Mouse (Mus musculus) ES-E14 (cell line): ENCODE results near the gene Sncg. TPM values are rescaled to one million over a fixed set of nuclear protein-coding genes. Genes with fewer than 3 reads are reported as not detected.

ENCODE experiments used
- DNase-seq: peaks from one replicate; pipeline ENCODE4 v3.0.0-alpha.2; 2013; ENCODE audit warnings: low read depth, low spot score
- H3K27ac ChIP-seq: 2 replicates; pipeline ENCODE4 v1.5.1; 2012; ENCODE audit warnings: low read depth, mild to moderate bottlenecking, low read length, moderate library complexity, mixed read lengths; ENCODE audit not compliant: poor library complexity, insufficient read depth, severe bottlenecking
- H3K36me3 ChIP-seq: 2 replicates; pipeline ENCODE4 v1.6.1; 2012; ENCODE audit warnings: mild to moderate bottlenecking, low read length, moderate library complexity, mixed read lengths; ENCODE audit not compliant: control insufficient read depth, poor library complexity, insufficient read depth, severe bottlenecking
- H3K4me1 ChIP-seq, 2 experiments: fragments of 150-350 bp in 1 of 2; sonication (generic) in 1 of 2; 2 replicates each; pipeline ENCODE4 v1.6.1; 2012; ENCODE audit warnings: low read length in 2 of 2, mild to moderate bottlenecking in 1 of 2, mixed read lengths in 1 of 2; ENCODE audit not compliant: control insufficient read depth in 2 of 2, insufficient read depth in 2 of 2, poor library complexity in 1 of 2
- H3K4me3 ChIP-seq, 2 experiments: fragments of 150-350 bp in 1 of 2; sonication (generic) in 1 of 2; 2 replicates each; pipeline ENCODE4 v1.5.1; 2012; ENCODE audit warnings: low read length in 2 of 2, low read depth in 1 of 2, mild to moderate bottlenecking in 1 of 2, mixed read lengths in 1 of 2; ENCODE audit not compliant: insufficient read depth in 1 of 2, poor library complexity in 1 of 2, severe bottlenecking in 1 of 2
- H3K9ac ChIP-seq: 2 replicates; pipeline ENCODE4 v1.6.1; 2012; ENCODE audit warnings: low read depth, mild to moderate bottlenecking, low read length, mixed read lengths; ENCODE audit not compliant: poor library complexity, insufficient read depth, severe bottlenecking
- H3K9me3 ChIP-seq: fragments of 150-350 bp; sonication (generic); 2 replicates; pipeline ENCODE4 v1.6.1; 2012; ENCODE audit warnings: low read depth, mild to moderate bottlenecking, low read length; ENCODE audit not compliant: control insufficient read depth, insufficient read depth
- CHD2 ChIP-seq: IDR thresholded peaks from 2 replicates; pipeline ENCODE4 v1.6.1; 2014; ENCODE audit warnings: mild to moderate bottlenecking, low read depth, low read length, inconsistent platforms
- HCFC1 ChIP-seq: IDR thresholded peaks from 2 replicates; pipeline ENCODE4 v1.6.1; 2012; ENCODE audit warnings: low read length, inconsistent platforms, borderline replicate concordance; ENCODE audit not compliant: insufficient read depth
- MAFK ChIP-seq: IDR thresholded peaks from 2 replicates; pipeline ENCODE4 v1.6.1; 2014; ENCODE audit warnings: mild to moderate bottlenecking, low read depth, low read length, inconsistent platforms; ENCODE audit not compliant: insufficient read depth
- ZC3H11A ChIP-seq: IDR thresholded peaks from 2 replicates; pipeline ENCODE4 v1.6.1; 2012; ENCODE audit warnings: low read depth, mild to moderate bottlenecking, inconsistent platforms, low read length, borderline replicate concordance
- ZNF384 ChIP-seq: IDR thresholded peaks from 2 replicates; pipeline ENCODE4 v1.6.1; 2012; ENCODE audit warnings: low read depth, low read length, inconsistent platforms
- in situ Hi-C, 2 experiments: fragments of 600-800 bp; cut with MboI; formaldehyde crosslinking; loops; one replicate each; pipeline ENCODE4 v1.15.1; 2025; ENCODE audit warnings: low sequenced_read_pairs in 2 of 2, inconsistent platforms in 1 of 2; ENCODE audit not compliant: unreplicated experiment in 2 of 2
- total RNA-seq: library from RNA; depleted of rRNA; stranded (reverse); fragments of 300-350 nt; gene quantifications from 2 replicates; pipeline ENCODE4 v1.2.3, GENCODE M21; 2012

Gene Sncg
- total RNA-seq, 1 experiment = 3.9 TPM

DNA sequence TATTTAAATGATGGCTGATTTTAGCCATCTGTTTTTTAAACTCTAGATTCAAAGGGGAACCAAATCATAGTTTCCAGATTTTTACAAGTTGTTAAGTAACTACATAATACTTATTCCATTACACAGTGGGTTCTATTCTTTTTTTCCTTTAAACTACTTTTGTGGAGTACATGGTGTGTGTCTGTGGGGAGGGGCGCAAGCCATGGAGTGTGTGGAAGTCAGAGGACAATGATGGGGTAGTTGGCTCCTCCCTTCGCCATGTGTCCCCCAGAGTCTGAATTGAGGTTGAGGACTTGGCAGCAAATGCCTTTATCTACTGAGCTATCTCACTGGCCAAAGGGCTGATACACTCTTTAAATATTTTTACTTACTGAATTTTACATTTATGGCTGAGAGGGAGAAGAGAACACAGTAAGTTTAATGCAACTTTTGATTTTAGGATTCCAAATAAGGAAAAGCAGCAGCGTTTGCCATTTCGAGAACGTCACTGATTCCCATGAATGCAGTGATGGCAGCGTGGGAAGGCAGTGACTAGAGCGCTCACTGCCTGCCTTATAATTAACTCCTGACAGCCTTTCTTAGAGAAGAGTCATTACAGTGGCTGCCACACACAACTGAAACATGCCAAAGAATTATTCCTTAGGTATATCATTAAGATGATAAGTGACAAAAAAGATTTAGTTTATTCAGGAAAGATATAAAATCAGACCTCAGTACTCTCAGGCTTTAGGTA is 37.7 kb upstream of the Sncg start:
- no peaks in the 10 kb centered on the region for H3K9me3 ChIP-seq
- H3K36me3 ChIP-seq = peaks cover 7% of the 10 kb centered on the region
- H3K27ac ChIP-seq = no peak overlapping the region
- H3K4me3 ChIP-seq = no peak overlapping the region
- no peak for DNase-seq
- no peaks in the 10 kb centered on the region for H3K4me1 ChIP-seq
- H3K9ac ChIP-seq = no peak overlapping the region
- TF ChIP-seq MAFK = no peak
- no peak for TF ChIP-seq ZC3H11A
- no peak for TF ChIP-seq ZNF384
- TF ChIP-seq CHD2 = no peak
- TF ChIP-seq HCFC1 = no peak
- in situ Hi-C loops = loop anchor here in 1 of 2 experiments (25.0 kb wide), 1 partner anchor 325 kb away; the partner anchor contains the start of gene Anxa8

DNA sequence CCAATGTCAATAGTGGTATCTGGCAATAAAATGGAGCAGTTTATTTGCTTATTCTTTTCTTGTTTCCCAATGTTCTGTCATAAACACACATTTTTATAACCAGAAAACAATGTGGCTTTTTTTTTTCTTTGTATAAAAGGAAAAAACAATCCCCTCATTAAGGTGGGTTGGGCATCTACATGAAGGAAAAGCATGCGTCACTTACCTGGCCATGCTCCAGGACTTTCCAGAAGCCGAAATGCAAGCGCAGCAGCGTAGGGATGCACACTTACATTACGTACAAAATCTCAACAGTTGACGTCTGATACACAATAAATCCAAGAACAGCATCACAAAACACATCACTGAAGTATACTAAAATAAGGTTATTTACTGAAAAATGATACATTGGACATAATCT is 36.1 kb upstream of the Sncg start:
- H3K4me3 ChIP-seq = no peak overlapping the region
- H3K4me1 ChIP-seq = no peaks in the 10 kb centered on the region
- TF ChIP-seq HCFC1 (no peak), CHD2 (no peak), MAFK (no peak), ZNF384 (no peak), ZC3H11A (no peak)
- no peak overlapping the region for H3K9ac ChIP-seq
- no peak overlapping the region for H3K27ac ChIP-seq
- in situ Hi-C loops = loop anchor here in 1 of 2 experiments (25.0 kb wide), 1 partner anchor 323 kb away; the partner anchor contains the start of gene Anxa8
- no peaks in the 10 kb centered on the region for H3K9me3 ChIP-seq
- peaks cover 9% of the 10 kb centered on the region for H3K36me3 ChIP-seq
- DNase-seq = no peak

DNA sequence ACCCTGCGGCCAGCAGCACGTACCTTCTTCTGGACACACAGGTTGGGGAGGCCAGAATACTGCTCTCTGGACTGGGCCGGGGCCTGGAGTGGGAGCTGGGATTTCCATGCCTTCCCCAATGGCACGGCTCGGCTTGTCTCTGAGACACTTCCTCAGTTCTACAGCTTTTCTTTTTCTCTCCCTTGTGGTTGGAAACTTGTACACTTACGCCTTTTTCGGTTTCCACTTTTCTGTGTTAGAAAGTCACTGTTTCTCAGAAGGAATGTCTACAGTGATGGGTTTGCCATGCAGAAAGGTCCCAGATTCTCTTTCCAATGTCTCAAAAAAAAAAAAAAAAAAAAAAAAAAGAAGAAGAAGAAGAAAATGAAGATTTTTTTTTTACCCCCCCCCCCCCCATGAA is 28.8 kb upstream of the Sncg start:
- no peaks in the 10 kb centered on the region for H3K9me3 ChIP-seq
- no peak overlapping the region for H3K27ac ChIP-seq
- TF ChIP-seq MAFK = no peak
- no peak for TF ChIP-seq ZC3H11A
- no peak for TF ChIP-seq ZNF384
- no peak for TF ChIP-seq HCFC1
- TF ChIP-seq CHD2 = no peak
- no peak overlapping the region for H3K4me3 ChIP-seq
- no peak overlapping the region for H3K9ac ChIP-seq
- in situ Hi-C loops = loop anchor here in 1 of 2 experiments (25.0 kb wide), 1 partner anchor 316 kb away; the partner anchor contains the start of gene Anxa8
- no peaks in the 10 kb centered on the region for H3K4me1 ChIP-seq
- no peak for DNase-seq
- H3K36me3 ChIP-seq = peaks cover 4% of the 10 kb centered on the region; the same call in 1 of the 2 replicates

- Histone ChIP-seq H3K36me3 (peaks cover 7% of the 10 kb centered on the region), H3K4me1 (no peaks in the 10 kb centered on the region), H3K9ac (no peak overlapping the region), H3K27ac (no peak overlapping the region), H3K4me3 (no peak overlapping the region), H3K9me3 (no peaks in the 10 kb centered on the region)
- no peak for DNase-seq
- TF ChIP-seq ZC3H11A = no peak
- no peak for TF ChIP-seq HCFC1
- no peak for TF ChIP-seq ZNF384
- TF ChIP-seq CHD2 = no peak
- no peak for TF ChIP-seq MAFK
- in situ Hi-C loops = loop anchor here in 1 of 2 experiments (25.0 kb wide), 1 partner anchor 316 kb away; the partner anchor contains the start of gene Anxa8
Measured at GRCm38 (mm10) chr14:34402871-34403270, 28.3 kb upstream of the Sncg start.
